ENCODE assay signal across 15 mouse cellular contexts in genomic region chr2:136669183-136669582, GRCm38 (mm10). TPM values are rescaled to one million over a fixed set of nuclear protein-coding genes. Genes with fewer than 3 reads are reported as not detected.
DNase-seq lines count a peak whose midpoint lies in the region; ATAC-seq and TF ChIP-seq lines count a peak whose summit lies in the region.
"Had no signal": no experiment of that assay in that cellular context is flagged by ENCODE, and none has a peak within 500 bp of the region (broad histone marks: within the 10 kb centered on the region; RNA-seq: fewer than 3 reads in every experiment).

No protein-coding gene starts in this region.

- no peak overlapping the region for H3K9ac ChIP-seq in forebrain, postnatal 0 days
- no peak overlapping the region for H3K9ac ChIP-seq in forebrain, embryonic 12.5 days
- no peak overlapping the region for H3K9ac ChIP-seq in hindbrain, embryonic 16.5 days (ENCODE audit: low read depth, low read length)
- H3K9ac ChIP-seq: limb, embryonic 12.5 days had no signal

- H3K27ac ChIP-seq in forebrain, postnatal 0 days (ENCODE audit: low read depth, low read length), result no peak overlapping the region
- no peak overlapping the region for H3K27ac ChIP-seq in forebrain, embryonic 12.5 days
- H3K27ac ChIP-seq in layer of hippocampus, adult 2 months, result peak overlapping the region; percentile 85; the same call in 1 of the 2 replicates
- H3K27ac ChIP-seq in hindbrain, embryonic 16.5 days (ENCODE audit: low read depth, low read length), result no peak overlapping the region
- H3K27ac ChIP-seq: limb, embryonic 12.5 days; macrophage had no signal

- DNase-seq in forebrain, postnatal 0 days, result peak; percentile 52
- no peak for DNase-seq in layer of hippocampus, adult 2 months (ENCODE audit: low spot score in 2 of 2)
- no peak for DNase-seq in layer of hippocampus, postnatal 36 days
- peak; percentile 17 for DNase-seq in right cerebral cortex, postnatal 25 days
- DNase-seq in right cerebral cortex, postnatal 4 days, result no peak
- DNase-seq in skeletal muscle tissue, adult 2 months (ENCODE audit: low read depth, low spot score), result peak; percentile 50
- DNase-seq: adrenal gland, adult 2 months; cerebellum, adult 11-12 months had no signal

- ATAC-seq in forebrain, postnatal 0 days, result peak; percentile 40; the same call in 1 of the 2 replicates
- no peak for ATAC-seq in forebrain, embryonic 12.5 days (ENCODE audit: low FRiP score)
- no peak for ATAC-seq in hindbrain, embryonic 16.5 days
- ATAC-seq: intestine, embryonic 16.5 days; midbrain, embryonic 16.5 days had no signal

- no peak overlapping the region for H3K4me2 ChIP-seq in forebrain, postnatal 0 days (ENCODE audit: low read depth)
- H3K4me2 ChIP-seq in forebrain, embryonic 12.5 days, result no peak overlapping the region
- no peak overlapping the region for H3K4me2 ChIP-seq in hindbrain, embryonic 16.5 days (ENCODE audit: low read length)
- H3K4me2 ChIP-seq: limb, embryonic 12.5 days had no signal

- 71% methylated on average over 3 of the region's 3 CpGs for WGBS in forebrain, postnatal 0 days
- WGBS in forebrain, embryonic 12.5 days, result 98% methylated on average over 3 of the region's 3 CpGs
- 92% methylated on average over 3 of the region's 3 CpGs for whole genome bisulfite sequencing in hindbrain, embryonic 16.5 days

- H3K27me3 ChIP-seq in forebrain, postnatal 0 days (ENCODE audit: insufficient read depth, low read length), result no peaks in the 10 kb centered on the region
- no peaks in the 10 kb centered on the region for H3K27me3 ChIP-seq in forebrain, embryonic 12.5 days
- no peaks in the 10 kb centered on the region for H3K27me3 ChIP-seq in hindbrain, embryonic 16.5 days (replicated peaks; ENCODE audit: control insufficient read depth, insufficient read depth, low read length)
- H3K27me3 ChIP-seq: limb, embryonic 12.5 days had no signal

- no peaks in the 10 kb centered on the region for H3K36me3 ChIP-seq in forebrain, postnatal 0 days (ENCODE audit: insufficient read depth)
- no peaks in the 10 kb centered on the region for H3K36me3 ChIP-seq in forebrain, embryonic 12.5 days (replicated peaks)
- no peaks in the 10 kb centered on the region for H3K36me3 ChIP-seq in hindbrain, embryonic 16.5 days (ENCODE audit: control insufficient read depth, insufficient read depth, low read length)
- H3K36me3 ChIP-seq: limb, embryonic 12.5 days had no signal

- H3K9me3 ChIP-seq in forebrain, postnatal 0 days (ENCODE audit: low read length), result no peaks in the 10 kb centered on the region
- H3K9me3 ChIP-seq in forebrain, embryonic 12.5 days, result no peaks in the 10 kb centered on the region
- no peaks in the 10 kb centered on the region for H3K9me3 ChIP-seq in hindbrain, embryonic 16.5 days (ENCODE audit: control insufficient read depth, low read length)
- H3K9me3 ChIP-seq: limb, embryonic 12.5 days had no signal

- TF ChIP-seq CTCF in forebrain, postnatal 0 days (IDR thresholded peaks at IDR 0.05; ENCODE audit: low read depth), result no peak
- no peak for TF ChIP-seq CTCF in layer of hippocampus, adult 2 months (conservative IDR thresholded peaks at IDR 0.05)

- no peaks in the 10 kb centered on the region; the same call in 1 of the 2 replicates for H3K4me1 ChIP-seq in forebrain, postnatal 0 days (ENCODE audit: insufficient read depth)
- H3K4me1 ChIP-seq in forebrain, embryonic 12.5 days, result peaks cover 7% of the 10 kb centered on the region; the same call in 1 of the 2 replicates
- H3K4me1 ChIP-seq in hindbrain, embryonic 16.5 days (ENCODE audit: control insufficient read depth, insufficient read depth, low read depth, low read length), result peaks cover 6% of the 10 kb centered on the region; the same call in 1 of the 2 replicates

- H3K4me3 ChIP-seq in forebrain, postnatal 0 days (ENCODE audit: low read depth, low read length), result no peak overlapping the region
- no peak overlapping the region for H3K4me3 ChIP-seq in forebrain, embryonic 12.5 days (replicated peaks)
- H3K4me3 ChIP-seq in layer of hippocampus, adult 2 months, result no peak overlapping the region
- no peak overlapping the region for H3K4me3 ChIP-seq in hindbrain, embryonic 16.5 days (ENCODE audit: low read length)
- H3K4me3 ChIP-seq: limb, embryonic 12.5 days had no signal

RNA-seq across cellular contexts. Expression of gene Snap25, which starts 44.1 kb away (rescaled TPM):
- total RNA-seq in forebrain, postnatal 0 days (2014; rRNA removed), result 244 and 245 TPM in 2 replicates
- 171 and 278 TPM in 2 replicates for polyA plus RNA-seq in forebrain, postnatal 0 days (2015; fragmentation: Nextera tagmentation; extraction: Ambion mirVana)
- 32.0 and 37.7 TPM in 2 replicates for polyA plus RNA-seq in forebrain, embryonic 12.5 days (2016; fragmentation: Nextera tagmentation; extraction: Ambion mirVana)
- total RNA-seq in layer of hippocampus, adult 2 months (2021), result 1,000 to 10,000 TPM; 2,121 to 2,268 TPM
- 1,000 to 10,000 TPM; 1,936 to 2,126 TPM for total RNA-seq in layer of hippocampus, postnatal 36 days (2021)
- 326 and 328 TPM in 2 replicates for polyA plus RNA-seq in hindbrain, embryonic 16.5 days (2015; fragmentation: Nextera tagmentation; extraction: Ambion mirVana)
- total RNA-seq: hematopoietic stem cell, adult 5-6 weeks had no signal
- polyA plus RNA-seq: macrophage had no signal

Comparison
In these comparisons a context has a peak if more than half of its experiments do, and no peak if none do; other contexts are left out.
1. DNase-seq: peak in forebrain, postnatal 0 days (single experiment), right cerebral cortex, postnatal 25 days (single experiment) and skeletal muscle tissue, adult 2 months (single experiment); none in layer of hippocampus, adult 2 months (0 of 2), layer of hippocampus, postnatal 36 days (0 of 2) and right cerebral cortex, postnatal 4 days (single experiment).